Mouse (Mus musculus): ENCODE results near the gene Krt72. TPM values are rescaled to one million over a fixed set of nuclear protein-coding genes. Genes with fewer than 3 reads are reported as not detected.

Krt72 gene
- not detected in 2 replicates for polyA plus RNA-seq (2012; rRNA removed; ENCODE audit: low replicate concordance)

GRCm38 (mm10) chr15:101786360-101786759 lies at the start of gene Krt72:
Krt72 (minus strand) TSS chr15:101786460.

GRCm38 (mm10) chr15:101817875-101818274 lies 31.6 kb upstream of the Krt72 start, which contains the start of gene Krt2:
Krt2 (minus strand) TSS chr15:101818169.

GRCm38 (mm10) chr15:101802296-101802835 lies 16.1 kb upstream of the Krt72 start, which contains the start of gene Krt73:
Krt73 (minus strand) TSS chr15:101802346.

GRCm38 (mm10) chr15:101742711-101743110 lies 43.5 kb downstream of the Krt72 start, which contains the start of gene Krt71:
Krt71 (minus strand) TSS chr15:101743109.

Other genes with a start within 250 kb of the Krt72 start
- not detected in 2 replicates for gene Krt82, start 235.8 kb downstream of the Krt72 start, polyA plus RNA-seq (2012; rRNA removed; ENCODE audit: low replicate concordance)
- not detected in 2 replicates for gene Krt90, start 223.5 kb downstream of the Krt72 start, polyA plus RNA-seq (2012; rRNA removed; ENCODE audit: low replicate concordance)
- 0.91 TPM in 1 of 2 replicates, not detected in the other for gene Krt75, start 212.6 kb downstream of the Krt72 start, polyA plus RNA-seq (2012; rRNA removed; ENCODE audit: low replicate concordance)
- not detected in 2 replicates for gene Gm5414, start 158.3 kb downstream of the Krt72 start, polyA plus RNA-seq (2012; rRNA removed; ENCODE audit: low replicate concordance)
- gene Gm5478, start 139.1 kb downstream of the Krt72 start, polyA plus RNA-seq (2012; rRNA removed; ENCODE audit: low replicate concordance) = not detected in 2 replicates
- not detected in 2 replicates for gene Krt6b, start 106.2 kb downstream of the Krt72 start, polyA plus RNA-seq (2012; rRNA removed; ENCODE audit: low replicate concordance)
- 0.92 and 5.4 TPM in 2 replicates for gene Krt6a, start 92.2 kb downstream of the Krt72 start, polyA plus RNA-seq (2012; rRNA removed; ENCODE audit: low replicate concordance)
- 44.7 and 80.1 TPM in 2 replicates for gene Krt5, start 73.6 kb downstream of the Krt72 start, polyA plus RNA-seq (2012; rRNA removed; ENCODE audit: low replicate concordance)
- gene Krt71, start 43.4 kb downstream of the Krt72 start, polyA plus RNA-seq (2012; rRNA removed; ENCODE audit: low replicate concordance) = 0.32 and 0.33 TPM in 2 replicates
- 0.09 TPM in 1 of 2 replicates, not detected in the other for gene Krt73, start 15.9 kb upstream of the Krt72 start, polyA plus RNA-seq (2012; rRNA removed; ENCODE audit: low replicate concordance)
- not detected in 2 replicates for gene Krt2, start 31.7 kb upstream of the Krt72 start, polyA plus RNA-seq (2012; rRNA removed; ENCODE audit: low replicate concordance)
- gene Krt1, start 64.3 kb upstream of the Krt72 start, polyA plus RNA-seq (2012; rRNA removed; ENCODE audit: low replicate concordance) = 0.33 and 7.3 TPM in 2 replicates
- 1.3 and 31.1 TPM in 2 replicates for gene Krt77, start 83.2 kb upstream of the Krt72 start, polyA plus RNA-seq (2012; rRNA removed; ENCODE audit: low replicate concordance)
- not detected in 2 replicates for gene Krt76, start 106.5 kb upstream of the Krt72 start, polyA plus RNA-seq (2012; rRNA removed; ENCODE audit: low replicate concordance)
- 0.57 and 1.0 TPM in 2 replicates for gene Krt4, start 138.3 kb upstream of the Krt72 start, polyA plus RNA-seq (2012; rRNA removed; ENCODE audit: low replicate concordance)
- 0.96 and 18.1 TPM in 2 replicates for gene Krt79, start 153.9 kb upstream of the Krt72 start, polyA plus RNA-seq (2012; rRNA removed; ENCODE audit: low replicate concordance)
- 0.36 and 0.70 TPM in 2 replicates for gene Krt78, start 167.8 kb upstream of the Krt72 start, polyA plus RNA-seq (2012; rRNA removed; ENCODE audit: low replicate concordance)
- 190 and 281 TPM in 2 replicates for gene Krt8, start 218.0 kb upstream of the Krt72 start, polyA plus RNA-seq (2012; rRNA removed; ENCODE audit: low replicate concordance)
- gene Krt18, start 241.7 kb upstream of the Krt72 start, polyA plus RNA-seq (2012; rRNA removed; ENCODE audit: low replicate concordance) = 200 and 262 TPM in 2 replicates